Mouse (Mus musculus) cortical plate, adult 2 months (tissue): ENCODE data around the gene Adamts20.

Source experiments
- CTCF ChIP-seq: fragments of 200-500 bp; IDR thresholded peaks from 2 replicates; pipeline ENCODE4 v1.5.1; 2011; ENCODE audit warnings: mild to moderate bottlenecking, control low read depth, low read length; ENCODE audit not compliant: insufficient read depth; ENCODE audit errors: extremely low read depth
- POLR2A ChIP-seq: fragments of 200-500 bp; IDR thresholded peaks from 2 replicates; pipeline ENCODE4 v1.6.1; 2011; ENCODE audit warnings: mild to moderate bottlenecking, low read length, control low read depth; ENCODE audit not compliant: insufficient read depth; ENCODE audit errors: extremely low read depth

- TF ChIP-seq POLR2A = no peak
- no peak for TF ChIP-seq CTCF
These were observed 244.5 kb downstream of the Adamts20 start for GRCm38 (mm10) chr15:94220686-94221085.
